Mouse (Mus musculus): ENCODE results near the gene Gtf2a1l.

- TF ChIP-seq POLR2A (IDR thresholded peaks at IDR 0.05; ENCODE audit: borderline replicate concordance, insufficient read depth, low read length) (no peak), CTCF (IDR thresholded peaks at IDR 0.05; ENCODE audit: borderline replicate concordance, insufficient read depth, low read depth, low read length) (no peak)
These were observed 23.2 kb upstream of the Gtf2a1l start for GRCm38 (mm10) chr17:88645299-88645698.
